Mouse (Mus musculus): ENCODE results near the gene Ugt1a10. TPM values are rescaled to one million over a fixed set of nuclear protein-coding genes. Genes with fewer than 3 reads are reported as not detected.

Gene Ugt1a10
- polyA plus RNA-seq, 1 experiment from 2014 or later, result 0.14 TPM

DNA sequence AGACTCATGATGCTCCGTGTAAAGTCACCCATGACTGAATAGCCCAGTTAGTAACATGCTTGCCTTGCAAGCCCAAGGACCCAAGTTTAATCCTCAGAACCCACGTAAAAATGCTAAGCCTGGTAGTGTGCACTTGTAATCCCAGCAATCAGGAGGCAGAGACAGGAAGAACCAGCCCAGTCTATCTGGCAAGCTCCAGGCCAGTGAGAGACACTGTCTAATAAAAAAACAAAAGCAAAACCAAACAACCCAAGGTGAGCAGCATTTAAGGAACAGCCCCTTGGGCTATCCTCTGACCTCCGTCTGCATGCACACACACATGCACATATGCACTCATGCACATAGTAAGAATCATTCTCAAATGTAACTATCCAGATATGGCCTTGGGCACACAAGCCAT is 174.4 kb downstream of the Ugt1a10 start:
- in situ Hi-C loops (cut with MboI; ENCODE audit: low pct_unique_long_range_greater_than_20kb), result no loop called here
- DNase-seq (ENCODE audit: low read depth, low spot score) (no peak), ATAC-seq (no peak)
- ChIA-PET POLR2A (no interaction called here), CTCF (no interaction called here)
- no peak for TF ChIP-seq CTCF (IDR thresholded peaks at IDR 0.05)
- no peaks in the 10 kb centered on the region for H3K27me3 ChIP-seq

DNA sequence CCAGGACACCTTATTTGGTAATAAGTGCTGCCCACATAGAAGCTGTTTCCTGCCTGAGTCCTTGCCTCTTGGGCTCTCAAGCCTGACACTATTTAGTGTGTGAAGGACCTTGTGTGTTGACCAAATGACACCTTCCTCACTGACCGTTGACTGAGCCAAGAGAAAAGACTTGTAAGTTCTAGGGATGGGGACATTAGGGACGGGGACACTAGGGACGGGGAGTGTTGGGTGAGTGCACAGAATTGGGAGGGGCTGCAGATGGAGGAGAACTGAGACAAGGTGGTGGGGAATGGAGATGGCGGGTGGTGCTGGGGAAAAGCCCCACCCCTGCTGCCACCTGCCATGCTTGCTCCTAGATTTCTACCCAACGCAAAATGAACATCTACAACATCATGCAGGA is 174.8 kb downstream of the Ugt1a10 start:
- no peak for ATAC-seq
- H3K27me3 ChIP-seq, result no peaks in the 10 kb centered on the region
- no peak for DNase-seq (ENCODE audit: low read depth, low spot score)
- no peak for TF ChIP-seq CTCF (IDR thresholded peaks at IDR 0.05)
- POLR2A ChIA-PET, result no interaction called here
- in situ Hi-C loops (cut with MboI; ENCODE audit: low pct_unique_long_range_greater_than_20kb), result no loop called here
- CTCF ChIA-PET, result interaction anchor here (1.5 kb wide), 1 partner anchor 34 kb away, joined by 4 read pairs; no protein-coding TSS in a partner anchor

- ATAC-seq, result no peak
- CTCF ChIA-PET, result interaction anchor here (1.1 to 1.5 kb wide), 2 partner anchors 8 to 33 kb away, joined by 3 to 4 read pairs; no protein-coding TSS in a partner anchor
Observed at GRCm38 (mm10) chr1:88230421-88230820, 175.2 kb downstream of the Ugt1a10 start.

GRCm38 (mm10) chr1:88230981-88231802 is 176.0 kb downstream of the Ugt1a10 start:
- no peaks in the 10 kb centered on the region for H3K27me3 ChIP-seq
- ATAC-seq (no peak), DNase-seq (ENCODE audit: low read depth, low spot score) (no peak)
- ChIA-PET POLR2A (interaction anchor here (1.0 kb wide), 1 partner anchor 21 kb away, joined by 3 read pairs; no protein-coding TSS in a partner anchor), CTCF (interaction anchor here (1.1 to 1.5 kb wide), 2 partner anchors 9 to 32 kb away, joined by 3 to 4 read pairs; no protein-coding TSS in a partner anchor)
- in situ Hi-C loops (cut with MboI; ENCODE audit: low pct_unique_long_range_greater_than_20kb), result no loop called here
- no peak for TF ChIP-seq CTCF (IDR thresholded peaks at IDR 0.05)

More at GRCm38 (mm10) chr1:88230421-88230820, 175.2 kb downstream of the Ugt1a10 start:
- no peaks in the 10 kb centered on the region for H3K27me3 ChIP-seq
- in situ Hi-C loops (cut with MboI; ENCODE audit: low pct_unique_long_range_greater_than_20kb), result no loop called here
- TF ChIP-seq CTCF (IDR thresholded peaks at IDR 0.05), result no peak
- no peak for DNase-seq (ENCODE audit: low read depth, low spot score)
- POLR2A ChIA-PET, result no interaction called here

DNA sequence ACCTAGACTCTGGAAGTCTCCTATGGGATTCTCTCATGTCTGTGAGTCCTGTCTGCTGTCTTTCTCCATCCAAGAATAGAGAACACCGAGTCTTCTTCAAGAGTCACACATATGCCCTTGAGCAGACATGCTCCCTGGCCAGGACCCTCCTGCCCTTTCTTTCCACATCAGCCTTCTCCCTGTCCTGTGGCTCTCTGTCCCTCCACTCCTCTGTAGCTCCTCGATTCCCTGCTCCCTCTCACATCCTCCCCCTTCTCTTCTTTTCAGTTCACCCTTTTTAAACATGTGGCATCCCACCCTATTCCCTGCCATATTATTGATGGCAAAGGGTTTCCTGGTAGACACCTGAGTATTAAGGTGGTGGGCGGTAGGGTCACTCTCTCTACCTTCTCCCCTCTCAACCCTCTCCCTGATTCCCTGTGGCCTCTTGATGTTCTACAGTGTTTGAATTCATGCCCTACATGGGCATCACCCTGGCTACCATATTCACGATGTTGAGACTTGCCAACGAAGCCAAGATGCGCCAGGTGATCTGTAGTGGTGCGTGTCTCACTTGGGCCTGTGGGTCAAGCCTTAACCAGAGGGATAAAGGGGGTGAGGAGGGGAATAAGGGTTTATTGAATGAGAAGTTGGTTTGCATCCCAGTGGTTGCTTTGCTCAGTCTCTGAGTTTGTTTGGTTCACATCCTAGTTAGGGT is 176.8 kb downstream of the Ugt1a10 start:
- in situ Hi-C loops (cut with MboI; ENCODE audit: low pct_unique_long_range_greater_than_20kb), result no loop called here
- ChIA-PET POLR2A (interaction anchor here (1.0 kb wide), 1 partner anchor 20 kb away, joined by 3 read pairs; no protein-coding TSS in a partner anchor), CTCF (interaction anchor here (1.0 to 1.3 kb wide), 3 partner anchors 9 to 16 kb away, joined by 3 to 4 read pairs (median 3); no protein-coding TSS in a partner anchor)
- ATAC-seq, result no peak
- no peak for DNase-seq (ENCODE audit: low read depth, low spot score)
- H3K27me3 ChIP-seq, result no peaks in the 10 kb centered on the region
- no peak for TF ChIP-seq CTCF (IDR thresholded peaks at IDR 0.05)

- DNase-seq (ENCODE audit: low read depth, low spot score), result no peak
- ChIA-PET CTCF (interaction anchor here (1.0 to 1.3 kb wide), 2 partner anchors 14 to 15 kb away, joined by 3 to 4 read pairs; no protein-coding TSS in a partner anchor), POLR2A (no interaction called here)
- no peak for ATAC-seq
- H3K27me3 ChIP-seq, result no peaks in the 10 kb centered on the region
- in situ Hi-C loops (cut with MboI; ENCODE audit: low pct_unique_long_range_greater_than_20kb), result no loop called here
- TF ChIP-seq CTCF (IDR thresholded peaks at IDR 0.05), result no peak
Observed at GRCm38 (mm10) chr1:88232664-88233380, 177.6 kb downstream of the Ugt1a10 start.

- no peaks in the 10 kb centered on the region for H3K27me3 ChIP-seq
- in situ Hi-C loops (cut with MboI; ENCODE audit: low pct_unique_long_range_greater_than_20kb), result no loop called here
- no peak for TF ChIP-seq CTCF (IDR thresholded peaks at IDR 0.05)
- ChIA-PET CTCF (interaction anchor here (1.3 to 1.4 kb wide), 2 partner anchors 10 to 20 kb away, joined by 3 read pairs; no protein-coding TSS in a partner anchor), POLR2A (interaction anchor here (0.6 kb wide), 1 partner anchor 67 kb away, joined by 3 read pairs; no protein-coding TSS in a partner anchor)
- ATAC-seq, result no peak
- DNase-seq (ENCODE audit: low read depth, low spot score), result no peak
Observed at GRCm38 (mm10) chr1:88233421-88234247, 178.4 kb downstream of the Ugt1a10 start.

DNA sequence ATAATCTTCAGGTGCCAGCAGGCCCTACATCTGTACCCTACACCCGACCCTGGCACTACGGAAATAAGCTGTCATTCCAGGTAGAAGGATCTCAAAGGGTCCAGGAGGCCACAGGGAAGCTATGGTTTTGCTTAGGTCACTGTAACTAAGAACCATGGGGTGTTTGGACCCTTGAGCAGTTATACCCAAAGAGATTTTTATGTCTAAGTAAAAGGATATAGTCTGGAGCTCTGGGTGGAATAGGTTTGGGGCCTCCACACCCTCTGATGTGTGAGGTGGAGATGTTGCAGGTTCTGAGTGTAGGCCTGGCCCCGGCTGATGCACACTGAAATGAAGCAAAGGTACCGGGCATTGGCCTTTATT is 179.0 kb downstream of the Ugt1a10 start:
- in situ Hi-C loops (cut with MboI; ENCODE audit: low pct_unique_long_range_greater_than_20kb), result no loop called here
- no peak for TF ChIP-seq CTCF (IDR thresholded peaks at IDR 0.05)
- no peak for DNase-seq (ENCODE audit: low read depth, low spot score)
- CTCF ChIA-PET, result interaction anchor here (1.3 to 1.4 kb wide), 2 partner anchors 11 to 21 kb away, joined by 3 read pairs; no protein-coding TSS in a partner anchor
- ATAC-seq, result no peak
- H3K27me3 ChIP-seq, result no peaks in the 10 kb centered on the region
- POLR2A ChIA-PET, result interaction anchor here (0.6 kb wide), 1 partner anchor 68 kb away, joined by 3 read pairs; no protein-coding TSS in a partner anchor

- ATAC-seq (no peak), DNase-seq (ENCODE audit: low read depth, low spot score) (no peak)
- in situ Hi-C loops (cut with MboI; ENCODE audit: low pct_unique_long_range_greater_than_20kb), result no loop called here
- ChIA-PET CTCF (interaction anchor here (1.0 to 1.4 kb wide), 3 partner anchors 11 to 21 kb away, joined by 3 read pairs; no protein-coding TSS in a partner anchor), POLR2A (no interaction called here)
- no peak for TF ChIP-seq CTCF (IDR thresholded peaks at IDR 0.05)
- no peaks in the 10 kb centered on the region for H3K27me3 ChIP-seq
Observed at GRCm38 (mm10) chr1:88234646-88235045, 179.5 kb downstream of the Ugt1a10 start.

Measured in Patski (cell line).